Mouse (Mus musculus) kidney, adult 2 months (tissue): Measurements from ENCODE around the gene Tiam1.

Experiments used
- CTCF ChIP-seq: fragments of 200-500 bp; conservative IDR thresholded peaks from 2 replicates; pipeline ENCODE4 v1.5.1; 2011; ENCODE audit warnings: low read depth, mild to moderate bottlenecking, control low read depth, low read length, moderate library complexity, mixed read lengths; ENCODE audit not compliant: insufficient read depth, insufficient read length
- POLR2A ChIP-seq: fragments of 200-500 bp; IDR thresholded peaks from one replicate; pipeline ENCODE4 v1.6.1; 2011; ENCODE audit warnings: low read depth, low read length, control low read depth

- TF ChIP-seq CTCF = no peak
- TF ChIP-seq POLR2A = no peak
Measured at GRCm38 (mm10) chr16:90051051-90051450, 92.5 kb downstream of the Tiam1 start.
